Mouse (Mus musculus): ENCODE results near the gene Gm17416. TPM values are rescaled to one million over a fixed set of nuclear protein-coding genes. Genes with fewer than 3 reads are reported as not detected.

Gm17416 gene
- polyA plus RNA-seq, 1 experiment from 2014 or later: not detected

- Histone ChIP-seq H3K9me3 (replicated peaks) (no peaks in the 10 kb centered on the region), H3K4me2 (no peak within 1 kb of the TSS), H3K36me3 (no peaks in the 10 kb centered on the region), H3K4me3 (no peak within 1 kb of the TSS), H3K27ac (no peak within 1 kb of the TSS), H3K9ac (no peak within 1 kb of the TSS), H3K4me1 (replicated peaks) (no peaks in the 10 kb centered on the region), H3K27me3 (0 out of 2 replicates have a peak, but pooled peaks cover 4% of the 10 kb centered on the region)
- 56% methylated on average over 11 of the region's 11 CpGs for WGBS
- no peak for ATAC-seq (replicated peaks; ENCODE audit: insufficient number of reproducible peaks, insufficient read depth, low FRiP score, low read depth)
Measured at GRCm38 (mm10) chr2:152572114-152572794, 3.1 kb downstream of the Gm17416 start, which contains the start of gene Defb21. TSS of gene Defb21 (plus strand) at chr2:152572744.

GRCm38 (mm10) chr2:152573484-152573883 is 4.3 kb downstream of the Gm17416 start:
- Histone ChIP-seq H3K27ac (no peak overlapping the region), H3K36me3 (no peaks in the 10 kb centered on the region), H3K27me3 (0 out of 2 replicates have a peak, but pooled peaks cover 4% of the 10 kb centered on the region), H3K9ac (no peak overlapping the region), H3K9me3 (replicated peaks) (no peaks in the 10 kb centered on the region), H3K4me2 (no peak overlapping the region), H3K4me3 (no peak overlapping the region), H3K4me1 (replicated peaks) (no peaks in the 10 kb centered on the region)
- 68% methylated on average over 8 of the region's 8 CpGs for WGBS
- no peak for ATAC-seq (replicated peaks; ENCODE audit: insufficient number of reproducible peaks, insufficient read depth, low FRiP score, low read depth)

GRCm38 (mm10) chr2:152580107-152580506 is 11.0 kb downstream of the Gm17416 start, which contains the start of gene Defb19:
TSS of gene Defb19 (minus strand) at chr2:152580312.
- no peaks in the 10 kb centered on the region for H3K36me3 ChIP-seq
- no peak within 1 kb of the TSS for H3K9ac ChIP-seq
- H3K27me3 ChIP-seq: no peaks in the 10 kb centered on the region
- ATAC-seq (replicated peaks; ENCODE audit: insufficient number of reproducible peaks, insufficient read depth, low FRiP score, low read depth): no peak
- WGBS: 52% methylated on average over 7 of the region's 7 CpGs
- no peaks in the 10 kb centered on the region for H3K9me3 ChIP-seq (replicated peaks)
- no peak within 1 kb of the TSS for H3K4me3 ChIP-seq
- H3K4me1 ChIP-seq (replicated peaks): peaks cover 9% of the 10 kb centered on the region
- no peak within 1 kb of the TSS for H3K4me2 ChIP-seq
- no peak within 1 kb of the TSS for H3K27ac ChIP-seq

GRCm38 (mm10) chr2:152580612-152581011 is 11.5 kb downstream of the Gm17416 start:
- no peak overlapping the region for H3K9ac ChIP-seq
- ATAC-seq (replicated peaks; ENCODE audit: insufficient number of reproducible peaks, insufficient read depth, low FRiP score, low read depth): no peak
- H3K27me3 ChIP-seq: no peaks in the 10 kb centered on the region
- peaks cover 9% of the 10 kb centered on the region for H3K4me1 ChIP-seq (replicated peaks)
- H3K4me3 ChIP-seq: no peak overlapping the region
- H3K36me3 ChIP-seq: no peaks in the 10 kb centered on the region
- H3K27ac ChIP-seq: no peak overlapping the region
- H3K9me3 ChIP-seq (replicated peaks): no peaks in the 10 kb centered on the region
- no peak overlapping the region for H3K4me2 ChIP-seq
- WGBS: 55% methylated on average over 11 of the region's 11 CpGs

- Histone ChIP-seq H3K9me3 (replicated peaks) (no peaks in the 10 kb centered on the region), H3K4me2 (no peak overlapping the region), H3K27ac (no peak overlapping the region), H3K36me3 (no peaks in the 10 kb centered on the region), H3K4me3 (no peak overlapping the region), H3K4me1 (replicated peaks) (no peaks in the 10 kb centered on the region), H3K27me3 (no peaks in the 10 kb centered on the region), H3K9ac (no peak overlapping the region)
- 67% methylated on average over 4 of the region's 4 CpGs for WGBS
- no peak for ATAC-seq (replicated peaks; ENCODE audit: insufficient number of reproducible peaks, insufficient read depth, low FRiP score, low read depth)
Measured at GRCm38 (mm10) chr2:152586926-152587560, 17.9 kb downstream of the Gm17416 start.

GRCm38 (mm10) chr2:152588450-152588849 is 19.3 kb downstream of the Gm17416 start:
- ATAC-seq (replicated peaks; ENCODE audit: insufficient number of reproducible peaks, insufficient read depth, low FRiP score, low read depth): no peak
- H3K9ac ChIP-seq: no peak overlapping the region
- WGBS: 36% methylated on average over 2 of the region's 2 CpGs
- H3K4me3 ChIP-seq: no peak overlapping the region
- H3K9me3 ChIP-seq (replicated peaks): no peaks in the 10 kb centered on the region
- no peaks in the 10 kb centered on the region for H3K4me1 ChIP-seq (replicated peaks)
- H3K36me3 ChIP-seq: no peaks in the 10 kb centered on the region
- no peaks in the 10 kb centered on the region for H3K27me3 ChIP-seq
- H3K27ac ChIP-seq: no peak overlapping the region
- H3K4me2 ChIP-seq: no peak overlapping the region

- Histone ChIP-seq H3K36me3 (no peaks in the 10 kb centered on the region), H3K27ac (no peak overlapping the region), H3K9ac (no peak overlapping the region), H3K27me3 (no peaks in the 10 kb centered on the region), H3K4me3 (no peak overlapping the region), H3K4me1 (replicated peaks) (no peaks in the 10 kb centered on the region), H3K9me3 (replicated peaks) (no peaks in the 10 kb centered on the region), H3K4me2 (no peak overlapping the region)
- WGBS: 52% methylated on average over 6 of the region's 6 CpGs
- no peak for ATAC-seq (replicated peaks; ENCODE audit: insufficient number of reproducible peaks, insufficient read depth, low FRiP score, low read depth)
Measured at GRCm38 (mm10) chr2:152589021-152589420, 19.9 kb downstream of the Gm17416 start.

GRCm38 (mm10) chr2:152599299-152599698 is 30.2 kb downstream of the Gm17416 start, which contains the start of gene Defb45:
TSS of gene Defb45 (minus strand) at chr2:152599399.
- Histone ChIP-seq H3K27ac (no peak within 1 kb of the TSS), H3K9me3 (replicated peaks) (no peaks in the 10 kb centered on the region), H3K36me3 (no peaks in the 10 kb centered on the region), H3K4me1 (replicated peaks) (no peaks in the 10 kb centered on the region), H3K9ac (no peak within 1 kb of the TSS), H3K27me3 (no peaks in the 10 kb centered on the region), H3K4me3 (no peak within 1 kb of the TSS), H3K4me2 (no peak within 1 kb of the TSS)
- 59% methylated on average over 7 of the region's 7 CpGs for WGBS
- ATAC-seq (replicated peaks; ENCODE audit: insufficient number of reproducible peaks, insufficient read depth, low FRiP score, low read depth): no peak

GRCm38 (mm10) chr2:152600076-152600475 is 30.9 kb downstream of the Gm17416 start:
- H3K9ac ChIP-seq: no peak overlapping the region
- H3K4me1 ChIP-seq (replicated peaks): no peaks in the 10 kb centered on the region
- no peaks in the 10 kb centered on the region for H3K9me3 ChIP-seq (replicated peaks)
- H3K4me3 ChIP-seq: no peak overlapping the region
- no peaks in the 10 kb centered on the region for H3K27me3 ChIP-seq
- H3K27ac ChIP-seq: no peak overlapping the region
- 73% methylated on average over 6 of the region's 6 CpGs for WGBS
- H3K4me2 ChIP-seq: no peak overlapping the region
- no peaks in the 10 kb centered on the region for H3K36me3 ChIP-seq
- no peak for ATAC-seq (replicated peaks; ENCODE audit: insufficient number of reproducible peaks, insufficient read depth, low FRiP score, low read depth)

- H3K9me3 ChIP-seq (replicated peaks): no peaks in the 10 kb centered on the region
Measured at GRCm38 (mm10) chr2:152601275-152601960, 32.3 kb downstream of the Gm17416 start.

GRCm38 (mm10) chr2:152604057-152604456 is 34.9 kb downstream of the Gm17416 start, which contains the start of gene Defb36:
TSS of gene Defb36 (plus strand) at chr2:152604327.
- no peak within 1 kb of the TSS for H3K4me3 ChIP-seq
- no peaks in the 10 kb centered on the region for H3K4me1 ChIP-seq (replicated peaks)
- H3K27me3 ChIP-seq: no peaks in the 10 kb centered on the region
- H3K9me3 ChIP-seq (replicated peaks): no peaks in the 10 kb centered on the region
- no peaks in the 10 kb centered on the region for H3K36me3 ChIP-seq
- WGBS: 77% methylated on average over 15 of the region's 15 CpGs
- no peak for ATAC-seq (replicated peaks; ENCODE audit: insufficient number of reproducible peaks, insufficient read depth, low FRiP score, low read depth)
- H3K9ac ChIP-seq: no peak within 1 kb of the TSS
- no peak within 1 kb of the TSS for H3K4me2 ChIP-seq
- H3K27ac ChIP-seq: no peak within 1 kb of the TSS

More at GRCm38 (mm10) chr2:152601275-152601960, 32.3 kb downstream of the Gm17416 start:
- WGBS: 67% methylated on average over 4 of the region's 4 CpGs
- Histone ChIP-seq H3K27ac (no peak overlapping the region), H3K4me2 (no peak overlapping the region), H3K27me3 (no peaks in the 10 kb centered on the region), H3K4me1 (replicated peaks) (no peaks in the 10 kb centered on the region), H3K4me3 (no peak overlapping the region), H3K9ac (no peak overlapping the region), H3K36me3 (no peaks in the 10 kb centered on the region)
- ATAC-seq (replicated peaks; ENCODE audit: insufficient number of reproducible peaks, insufficient read depth, low FRiP score, low read depth): no peak
